Mouse (Mus musculus) CH12.LX (cell line): ENCODE measurements around the gene Rem2.

Experiments used
- CHD1 ChIP-seq: IDR thresholded peaks from 2 replicates; pipeline ENCODE4 v1.6.1; 2012; ENCODE audit warnings: low read depth, low read length, improper control_type of control experiment, inconsistent platforms
- CTCF ChIP-seq, 2 experiments: IDR thresholded peaks in 1 of 2; conservative IDR thresholded peaks in 1 of 2; 2 replicates each; pipeline ENCODE4 v1.5.1; 2011 to 2012; ENCODE audit warnings: low read depth in 2 of 2, low read length in 2 of 2, improper control_type of control experiment in 1 of 2, inconsistent platforms in 1 of 2, mild to moderate bottlenecking in 1 of 2, moderate library complexity in 1 of 2
- EP300 ChIP-seq: IDR thresholded peaks from 2 replicates; pipeline ENCODE4 v1.6.1; 2011; ENCODE audit warnings: low read length, improper control_type of control experiment
- MXI1 ChIP-seq: IDR thresholded peaks from 2 replicates; pipeline ENCODE4 v1.6.1; 2011; ENCODE audit warnings: mild to moderate bottlenecking, low read depth, low read length, improper control_type of control experiment

DNA sequence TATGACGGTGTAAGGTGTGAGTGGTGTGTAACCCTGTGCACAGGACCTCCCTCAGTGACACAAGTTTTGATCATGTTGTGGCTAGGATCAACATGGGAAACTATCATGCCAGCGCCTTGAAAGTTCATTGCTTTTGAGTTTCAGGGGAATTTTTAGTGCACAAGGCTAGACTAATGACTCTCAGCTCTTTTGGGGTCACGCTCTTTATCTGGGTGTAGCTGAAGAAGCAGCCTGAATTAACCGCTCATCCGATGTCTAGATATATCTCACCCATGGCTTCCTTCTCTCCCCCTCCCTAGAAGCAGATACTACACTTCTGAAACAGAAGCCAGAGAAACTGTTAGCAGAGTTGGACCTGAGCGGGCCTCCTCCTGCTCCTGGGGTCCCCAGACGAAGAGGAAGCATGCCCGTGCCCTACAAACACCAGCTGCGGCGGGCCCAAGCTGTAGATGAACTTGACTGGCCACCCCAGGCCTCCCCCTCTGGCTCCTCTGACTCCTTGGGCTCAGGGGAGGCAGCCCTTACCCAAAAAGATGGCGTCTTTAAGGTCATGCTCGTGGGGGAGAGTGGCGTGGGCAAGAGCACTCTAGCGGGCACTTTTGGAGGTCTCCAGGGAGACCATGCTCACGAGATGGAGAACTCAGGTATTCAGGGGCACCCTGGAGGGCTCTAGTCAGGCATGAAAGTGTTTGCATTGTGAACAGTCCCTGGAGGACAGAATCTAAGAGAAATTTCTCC lies 1.4 kb downstream of the Rem2 start:
- TF ChIP-seq EP300: no peak
- no peak for TF ChIP-seq CHD1
- no peak for TF ChIP-seq CTCF (conservative IDR thresholded peaks at IDR 0.05 in 1 of 2, IDR thresholded peaks at IDR 0.05 in 1 of 2; ENCODE audit: low read depth in 2 of 2, low read length in 2 of 2)
- TF ChIP-seq MXI1: no peak
